Mouse (Mus musculus) gastrocnemius, adult 18-20 months (tissue): ENCODE data around the gene Olfr1013. TPM values are rescaled to one million over a fixed set of nuclear protein-coding genes. Genes with fewer than 3 reads are reported as not detected.

Experiments used
- DNase-seq: peaks from one replicate; pipeline ENCODE4 v3.0.0; 2021; ENCODE audit warnings: low spot score
- long read RNA-seq, 2 experiments: library from polyadenylated mRNA; stranded (forward); transcript quantifications; one replicate each; pipeline ENCODE4 v2.0.0; 2021
- total RNA-seq, 2 experiments: library from RNA; stranded (reverse); gene quantifications; 2 replicates each; pipeline ENCODE4 v1.2.3; 2021

The Olfr1013 gene
- not detected for total RNA-seq
- long read RNA-seq, experiment 1, result 0 reads
- long read RNA-seq, experiment 2, result 0 reads

GRCm38 (mm10) chr2:85766798-85767197 is at the start of gene Olfr1013:
Gene Olfr1013 (plus strand): TSS chr2:85767098.
- DNase-seq, result no peak

GRCm38 (mm10) chr2:85725793-85726192 is 41.1 kb upstream of the Olfr1013 start:
- no peak for DNase-seq

GRCm38 (mm10) chr2:85753822-85754221 is 13.1 kb upstream of the Olfr1013 start:
- DNase-seq, result no peak

GRCm38 (mm10) chr2:85762666-85763065 is 4.2 kb upstream of the Olfr1013 start, which contains the start of gene Olfr1012:
Gene Olfr1012 (minus strand): TSS chr2:85762766.
- DNase-seq, result no peak

- no peak for DNase-seq
Measured at GRCm38 (mm10) chr2:85772413-85772812, 5.5 kb downstream of the Olfr1013 start, which contains the start of gene Olfr1014. Gene Olfr1014 (plus strand): TSS chr2:85772713.

GRCm38 (mm10) chr2:85781717-85782116 is 14.8 kb downstream of the Olfr1013 start, which contains the start of gene Olfr1015:
Gene Olfr1015 (plus strand): TSS chr2:85782017.
- DNase-seq, result no peak

GRCm38 (mm10) chr2:85792331-85792730 is 25.4 kb downstream of the Olfr1013 start:
- no peak for DNase-seq

GRCm38 (mm10) chr2:85802444-85802843 is 35.5 kb downstream of the Olfr1013 start, which contains the start of gene Olfr1016:
Gene Olfr1016 (minus strand): TSS chr2:85802544.
- no peak for DNase-seq

- no peak for DNase-seq
Measured at GRCm38 (mm10) chr2:85804501-85804900, 37.6 kb downstream of the Olfr1013 start.

GRCm38 (mm10) chr2:85818179-85818578 is 51.3 kb downstream of the Olfr1013 start, which contains the start of gene Olfr1018:
Gene Olfr1018 (plus strand): TSS chr2:85818479.
- DNase-seq, result no peak

Other genes starting within 250 kb of the Olfr1013 start
- not detected for gene 4833423E24Rik, start 248.1 kb upstream of the Olfr1013 start, total RNA-seq
- gene Olfr996, start 187.9 kb upstream of the Olfr1013 start, total RNA-seq, result not detected
- not detected for gene Olfr998, start 178.2 kb upstream of the Olfr1013 start, total RNA-seq
- not detected for gene Olfr1000, start 155.2 kb upstream of the Olfr1013 start, total RNA-seq
- not detected for gene Olfr1002, start 116.4 kb upstream of the Olfr1013 start, total RNA-seq
- gene Olfr154, start 102.6 kb upstream of the Olfr1013 start, total RNA-seq, result not detected
- gene Olfr1006, start 88.3 kb upstream of the Olfr1013 start, total RNA-seq, result not detected
- gene Olfr1008, start 77.7 kb upstream of the Olfr1013 start, total RNA-seq, result not detected
- not detected for gene Olfr1009, start 51.7 kb upstream of the Olfr1013 start, total RNA-seq
- not detected for gene Olfr1012, start 4.3 kb upstream of the Olfr1013 start, total RNA-seq
- gene Olfr1014, start 5.6 kb downstream of the Olfr1013 start, total RNA-seq, result not detected
- gene Olfr1015, start 14.9 kb downstream of the Olfr1013 start, total RNA-seq, result not detected
- not detected for gene Olfr1016, start 35.4 kb downstream of the Olfr1013 start, total RNA-seq
- gene Olfr1018, start 51.4 kb downstream of the Olfr1013 start, total RNA-seq, result not detected
- gene Olfr1019, start 78.4 kb downstream of the Olfr1013 start, total RNA-seq, result not detected
- gene Olfr1020, start 79.9 kb downstream of the Olfr1013 start, total RNA-seq, result not detected
- gene Olfr1022, start 101.5 kb downstream of the Olfr1013 start, total RNA-seq, result not detected
- gene Olfr1023, start 118.5 kb downstream of the Olfr1013 start, total RNA-seq, result not detected
- gene Olfr1024, start 138.0 kb downstream of the Olfr1013 start, total RNA-seq, result not detected
- gene Olfr1025-ps1, start 148.1 kb downstream of the Olfr1013 start, total RNA-seq, result not detected
- not detected for gene Olfr1026, start 154.5 kb downstream of the Olfr1013 start, total RNA-seq
- gene Olfr1028, start 183.3 kb downstream of the Olfr1013 start, total RNA-seq, result not detected
- not detected for gene Olfr1029, start 206.8 kb downstream of the Olfr1013 start, total RNA-seq
- not detected for gene Olfr1030, start 212.2 kb downstream of the Olfr1013 start, total RNA-seq
- gene Olfr1031, start 223.2 kb downstream of the Olfr1013 start, total RNA-seq, result not detected
- gene Olfr1032, start 238.4 kb downstream of the Olfr1013 start, total RNA-seq, result not detected